Mouse (Mus musculus) liver, embryonic 15.5 days (tissue): ENCODE measurements at regions not wholly inside any gene's neighbourhood (a gene's known extent, or its start where the extent isn't known, plus 50 kb on each side); places are given as distances from the start of the nearest gene placed in this dataset.

Experiments
- ATAC-seq: fragments of 200-750 bp; cut with Nextera tagmentation; 2 replicates; pipeline ENCODE4 v1.8.0; 2017; ENCODE audit warnings: moderate number of reproducible peaks, mild to moderate bottlenecking, moderate library complexity; ENCODE audit not compliant: insufficient read depth
- H3K27ac ChIP-seq: fragments of 300-500 bp; sonication (generic); replicated peaks from 2 replicates; pipeline ENCODE4 v1.5.1; 2015; ENCODE audit warnings: mild to moderate bottlenecking, inconsistent platforms
- H3K27me3 ChIP-seq: fragments of 300-500 bp; sonication (generic); 2 replicates; pipeline ENCODE4 v1.6.1; 2015; ENCODE audit warnings: mild to moderate bottlenecking, inconsistent platforms
- H3K36me3 ChIP-seq: fragments of 300-500 bp; sonication (generic); replicated peaks from 2 replicates; pipeline ENCODE4 v1.6.1; 2015; ENCODE audit warnings: moderate library complexity, mild to moderate bottlenecking, inconsistent platforms
- H3K4me1 ChIP-seq: fragments of 300-500 bp; sonication (generic); replicated peaks from 2 replicates; pipeline ENCODE4 v1.6.1; 2015; ENCODE audit warnings: inconsistent platforms
- H3K4me2 ChIP-seq: fragments of 300-500 bp; sonication (generic); 2 replicates; pipeline ENCODE4 v1.6.1; 2015; ENCODE audit warnings: moderate library complexity, mild to moderate bottlenecking, inconsistent platforms
- H3K4me3 ChIP-seq: fragments of 300-500 bp; sonication (generic); replicated peaks from 2 replicates; pipeline ENCODE4 v1.5.1; 2015; ENCODE audit warnings: mild to moderate bottlenecking, inconsistent platforms
- H3K9ac ChIP-seq: fragments of 300-500 bp; sonication (generic); 2 replicates; pipeline ENCODE4 v1.6.1; 2015; ENCODE audit warnings: moderate library complexity, mild to moderate bottlenecking, inconsistent platforms
- H3K9me3 ChIP-seq: fragments of 300-500 bp; sonication (generic); replicated peaks from 2 replicates; pipeline ENCODE4 v1.6.1; 2016; ENCODE audit warnings: inconsistent platforms
- WGBS: fragments of 180-500 bp; shearing (Covaris S2); methylation state at CpG from one replicate; pipeline ENCODE4 v1.1.7; 2015; ENCODE audit warnings: mixed read lengths; ENCODE audit not compliant: insufficient replicate concordance; 5-methylcytosine and 5-hydroxymethylcytosine counted together

GRCm38 (mm10) chr16:25042669-25043440 lies 243.8 kb upstream of the Tprg start:
- H3K9ac ChIP-seq, result no peak overlapping the region
- H3K27me3 ChIP-seq, result no peaks in the 10 kb centered on the region
- no peaks in the 10 kb centered on the region for H3K9me3 ChIP-seq
- H3K4me3 ChIP-seq, result no peak overlapping the region
- no peaks in the 10 kb centered on the region for H3K4me1 ChIP-seq
- H3K27ac ChIP-seq, result no peak overlapping the region
- ATAC-seq, result no peak
- no peaks in the 10 kb centered on the region for H3K36me3 ChIP-seq
- 35% methylated on average over 8 of the region's 8 CpGs for WGBS
- H3K4me2 ChIP-seq, result no peak overlapping the region

- Histone ChIP-seq H3K4me3 (no peak overlapping the region), H3K4me1 (no peaks in the 10 kb centered on the region), H3K36me3 (no peaks in the 10 kb centered on the region), H3K27me3 (no peaks in the 10 kb centered on the region), H3K27ac (no peak overlapping the region), H3K9ac (no peak overlapping the region), H3K4me2 (no peak overlapping the region), H3K9me3 (no peaks in the 10 kb centered on the region)
- ATAC-seq, result no peak
- WGBS, result 50% methylated on average over 3 of the region's 3 CpGs
These were observed 242.0 kb upstream of the Tprg start for GRCm38 (mm10) chr16:25044637-25045036.

GRCm38 (mm10) chr16:25047726-25048125 lies 238.9 kb upstream of the Tprg start:
- no peaks in the 10 kb centered on the region for H3K36me3 ChIP-seq
- 66% methylated on average over 2 of the region's 2 CpGs for WGBS
- H3K9me3 ChIP-seq, result no peaks in the 10 kb centered on the region
- no peak for ATAC-seq
- H3K4me3 ChIP-seq, result no peak overlapping the region
- no peak overlapping the region for H3K4me2 ChIP-seq
- H3K27ac ChIP-seq, result no peak overlapping the region
- no peaks in the 10 kb centered on the region for H3K4me1 ChIP-seq
- no peak overlapping the region for H3K9ac ChIP-seq
- H3K27me3 ChIP-seq, result no peaks in the 10 kb centered on the region

- WGBS, result 17% methylated on average over 7 of the region's 7 CpGs
- Histone ChIP-seq H3K36me3 (no peaks in the 10 kb centered on the region), H3K4me2 (no peak overlapping the region), H3K4me1 (no peaks in the 10 kb centered on the region), H3K9me3 (no peaks in the 10 kb centered on the region), H3K27me3 (no peaks in the 10 kb centered on the region), H3K27ac (no peak overlapping the region), H3K9ac (no peak overlapping the region), H3K4me3 (no peak overlapping the region)
- no peak for ATAC-seq
These were observed 236.6 kb upstream of the Tprg start for GRCm38 (mm10) chr16:25049928-25050510.

- Histone ChIP-seq H3K4me2 (no peak overlapping the region), H3K27ac (no peak overlapping the region), H3K9ac (no peak overlapping the region), H3K4me1 (no peaks in the 10 kb centered on the region), H3K36me3 (no peaks in the 10 kb centered on the region), H3K27me3 (no peaks in the 10 kb centered on the region), H3K4me3 (no peak overlapping the region), H3K9me3 (no peaks in the 10 kb centered on the region)
- no peak for ATAC-seq
- WGBS, result 27% methylated on average over 5 of the region's 5 CpGs
These were observed 235.6 kb upstream of the Tprg start for GRCm38 (mm10) chr16:25051044-25051443.

- no peak overlapping the region for H3K27ac ChIP-seq
- ATAC-seq, result no peak
- H3K4me2 ChIP-seq, result no peak overlapping the region
- no peak overlapping the region for H3K4me3 ChIP-seq
- H3K27me3 ChIP-seq, result no peaks in the 10 kb centered on the region
- no peaks in the 10 kb centered on the region for H3K4me1 ChIP-seq
- H3K36me3 ChIP-seq, result no peaks in the 10 kb centered on the region
- no peak overlapping the region for H3K9ac ChIP-seq
- no peaks in the 10 kb centered on the region for H3K9me3 ChIP-seq
- WGBS, result 39% methylated on average over 5 of the region's 5 CpGs
These were observed 234.2 kb upstream of the Tprg start for GRCm38 (mm10) chr16:25052428-25052827.

- Histone ChIP-seq H3K27me3 (peaks cover 1% of the 10 kb centered on the region), H3K9me3 (no peaks in the 10 kb centered on the region), H3K36me3 (no peaks in the 10 kb centered on the region), H3K4me2 (no peak overlapping the region), H3K27ac (no peak overlapping the region), H3K9ac (no peak overlapping the region), H3K4me3 (no peak overlapping the region), H3K4me1 (0 out of 2 replicates have a peak, but pooled peaks cover under 1% of the 10 kb centered on the region)
- peak; percentile 37; the same call in 1 of the 2 replicates for ATAC-seq
- WGBS, result 11% methylated on average over 5 of the region's 5 CpGs
These were observed 233.7 kb upstream of the Tprg start for GRCm38 (mm10) chr16:25052917-25053343.

GRCm38 (mm10) chr16:25054304-25054703 lies 232.3 kb upstream of the Tprg start:
- no peak for ATAC-seq
- H3K27ac ChIP-seq, result no peak overlapping the region
- peaks cover 14% of the 10 kb centered on the region for H3K27me3 ChIP-seq
- no peak overlapping the region for H3K4me2 ChIP-seq
- H3K4me1 ChIP-seq, result peaks cover 7% of the 10 kb centered on the region; the same call in 1 of the 2 replicates
- no peaks in the 10 kb centered on the region for H3K9me3 ChIP-seq
- 58% methylated on average over 2 of the region's 2 CpGs for WGBS
- no peak overlapping the region for H3K9ac ChIP-seq
- H3K36me3 ChIP-seq, result no peaks in the 10 kb centered on the region
- H3K4me3 ChIP-seq, result no peak overlapping the region

GRCm38 (mm10) chr16:25055376-25055775 lies 231.2 kb upstream of the Tprg start:
- no peak for ATAC-seq
- Histone ChIP-seq H3K4me1 (peaks cover 11% of the 10 kb centered on the region), H3K9me3 (no peaks in the 10 kb centered on the region), H3K4me2 (no peak overlapping the region), H3K27ac (no peak overlapping the region), H3K27me3 (peaks cover 25% of the 10 kb centered on the region), H3K36me3 (no peaks in the 10 kb centered on the region), H3K9ac (no peak overlapping the region), H3K4me3 (no peak overlapping the region)
- WGBS, result 59% methylated on average over 9 of the region's 9 CpGs

GRCm38 (mm10) chr16:25058051-25058747 lies 228.4 kb upstream of the Tprg start:
- ATAC-seq, result no peak
- no peak overlapping the region for H3K9ac ChIP-seq

GRCm38 (mm10) chr16:25058812-25059501 lies 227.7 kb upstream of the Tprg start:
- H3K4me3 ChIP-seq, result peak overlapping the region; percentile 57
- WGBS, result 2% methylated on average over 36 of the region's 36 CpGs
- peaks cover 26% of the 10 kb centered on the region for H3K27me3 ChIP-seq
- H3K36me3 ChIP-seq, result no peaks in the 10 kb centered on the region
- H3K9ac ChIP-seq, result peak overlapping the region; percentile 35; the same call in 1 of the 2 replicates
- no peaks in the 10 kb centered on the region for H3K9me3 ChIP-seq
- H3K27ac ChIP-seq, result peak overlapping the region; percentile 54; the same call in 1 of the 2 replicates
- peak; percentile 87 for ATAC-seq
- peaks cover 11% of the 10 kb centered on the region for H3K4me1 ChIP-seq
- H3K4me2 ChIP-seq, result peak overlapping the region; percentile 63

More at GRCm38 (mm10) chr16:25058051-25058747, 228.4 kb upstream of the Tprg start:
- peaks cover 26% of the 10 kb centered on the region for H3K27me3 ChIP-seq
- H3K4me1 ChIP-seq, result peaks cover 11% of the 10 kb centered on the region
- WGBS, result 41% methylated on average over 11 of the region's 11 CpGs
- H3K9me3 ChIP-seq, result no peaks in the 10 kb centered on the region
- H3K36me3 ChIP-seq, result no peaks in the 10 kb centered on the region
- peak overlapping the region; percentile 57; the same call in 1 of the 2 replicates for H3K4me3 ChIP-seq
- H3K4me2 ChIP-seq, result peak overlapping the region; percentile 63
- no peak overlapping the region for H3K27ac ChIP-seq
